Mouse (Mus musculus) yolk sac, embryonic 10.5 days (tissue): ENCODE measurements around the gene Napa.
A peak's percentile ranks its signal among the peaks of the same experiment; 100 is the strongest.

ENCODE experiments used
- DNase-seq: peaks from one replicate; pipeline ENCODE4 v3.0.0-alpha.2; 2017; ENCODE audit warnings: low spot score

The Napa gene

DNA sequence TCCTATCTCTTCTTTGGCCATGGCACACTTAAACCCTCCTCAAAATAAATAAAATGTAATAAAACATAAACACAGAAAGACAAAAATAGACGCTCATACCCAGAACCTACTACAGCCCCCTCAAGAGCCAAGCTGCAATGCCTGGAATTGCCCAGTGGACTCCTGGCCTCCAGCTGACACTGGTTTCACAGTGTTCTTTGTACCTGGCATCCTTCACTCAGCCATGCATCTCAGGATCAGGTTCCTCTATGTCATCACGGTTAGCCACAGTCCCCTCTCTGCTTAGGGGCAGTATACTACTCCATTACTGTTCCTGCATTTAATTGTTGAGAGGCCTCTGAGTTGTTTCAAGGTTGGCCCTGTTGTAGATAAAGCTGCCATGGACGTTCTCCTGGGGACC, 34.7 kb downstream of the Napa start:
- no peak for DNase-seq

DNA sequence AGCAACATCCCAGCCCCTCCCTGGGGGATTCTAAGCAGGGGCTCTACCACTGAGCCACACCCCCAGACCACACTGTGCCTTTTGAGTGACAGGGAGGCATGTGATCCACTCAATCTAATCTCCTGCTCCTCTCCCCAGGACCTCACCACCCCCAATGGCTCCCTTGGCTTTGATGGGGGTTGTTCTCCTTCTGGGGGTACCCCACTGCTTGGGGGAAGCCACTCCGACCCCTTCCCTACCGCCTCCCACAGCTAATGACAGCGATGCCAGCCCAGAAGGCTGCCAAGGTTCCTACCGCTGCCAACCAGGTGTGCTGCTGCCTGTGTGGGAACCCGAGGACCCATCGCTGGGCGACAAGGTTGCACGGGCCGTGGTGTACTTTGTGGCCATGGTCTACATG, 35.4 kb downstream of the Napa start:
- no peak for DNase-seq

DNA sequence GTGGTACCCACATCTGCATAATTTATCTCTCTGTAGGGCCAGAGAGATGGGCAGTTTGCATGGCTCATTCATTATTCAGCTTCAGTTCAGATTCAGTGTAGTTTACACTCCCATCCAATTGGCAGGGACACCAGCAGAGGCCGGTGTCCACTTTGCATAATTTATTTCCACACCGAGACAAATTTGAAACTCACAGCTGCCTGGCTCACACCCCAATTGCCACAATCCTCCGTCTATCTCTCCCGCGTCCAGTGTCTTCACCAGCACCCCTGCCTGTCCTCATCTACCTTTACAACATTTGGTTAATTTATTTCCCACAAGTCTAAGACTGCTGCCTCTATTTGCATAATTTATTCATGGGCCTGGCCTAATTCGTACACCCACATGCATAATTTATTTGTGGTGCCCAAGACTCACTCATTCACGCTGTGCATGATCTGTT, 36.7 kb downstream of the Napa start:
- DNase-seq, result no peak

DNA sequence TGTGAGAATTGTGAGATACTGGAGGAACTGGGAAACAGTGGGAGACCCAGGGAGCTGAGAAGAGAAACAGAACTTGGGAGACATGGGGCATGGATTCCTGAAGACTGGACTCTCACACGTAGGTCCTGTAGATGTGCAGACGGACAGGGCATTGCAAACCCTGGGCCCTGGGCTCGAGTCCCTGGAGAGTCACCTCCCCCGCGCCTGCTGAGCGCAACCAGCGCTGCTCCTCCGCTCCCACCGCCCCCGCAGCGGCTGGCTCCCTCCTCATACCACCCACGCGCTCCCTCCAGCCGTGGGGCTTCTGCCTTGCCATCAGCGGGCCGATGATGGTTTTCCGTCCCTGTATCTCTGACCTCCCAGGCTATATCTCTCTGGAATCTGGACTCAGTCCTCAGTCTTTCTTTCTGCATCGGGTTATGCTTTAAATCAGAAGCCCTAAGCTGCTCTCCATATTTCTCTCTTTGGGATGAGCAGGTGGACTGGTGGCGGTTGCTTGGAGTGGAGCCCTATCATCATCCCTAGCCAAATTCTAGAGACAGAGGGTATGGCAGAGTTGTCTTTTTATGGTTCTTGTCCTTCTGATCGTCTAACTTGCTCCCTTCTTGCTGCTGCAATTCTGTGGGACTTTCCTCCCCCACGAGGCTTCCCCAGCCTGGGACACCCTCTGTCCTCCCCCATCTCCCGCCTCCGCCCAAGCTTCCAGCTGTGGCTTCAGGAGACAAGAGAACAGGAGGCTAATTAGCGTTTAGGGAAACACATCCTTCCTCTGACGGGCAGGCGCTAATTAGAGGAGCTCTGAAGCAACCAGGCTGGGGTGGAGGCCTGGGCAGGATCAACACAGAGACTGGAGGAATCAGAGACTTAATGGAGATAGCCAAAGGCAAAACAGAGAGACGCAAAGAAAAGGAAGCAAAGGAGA, 48.5 kb downstream of the Napa start:
- no peak for DNase-seq

DNA sequence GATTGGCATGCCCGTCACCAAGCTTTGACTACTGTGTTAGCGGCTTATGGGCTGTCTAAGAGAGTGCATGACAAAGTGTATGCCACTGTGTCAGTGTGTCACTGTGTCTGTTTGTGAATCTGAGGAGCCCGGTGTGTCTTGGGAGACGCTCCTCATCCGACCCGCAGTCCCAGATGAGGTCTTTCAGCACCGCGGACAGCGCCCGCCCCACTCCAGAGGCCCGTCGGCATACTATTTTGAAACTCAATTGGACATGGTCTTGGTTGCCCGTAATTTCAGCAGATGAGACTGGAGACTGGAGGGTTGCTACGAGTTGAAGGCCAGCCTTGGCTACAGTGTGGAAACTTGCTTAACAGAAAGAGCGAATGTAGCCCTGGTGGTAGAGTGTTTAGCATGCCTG, 49.4 kb downstream of the Napa start:
- DNase-seq, result peak; percentile 36

DNA sequence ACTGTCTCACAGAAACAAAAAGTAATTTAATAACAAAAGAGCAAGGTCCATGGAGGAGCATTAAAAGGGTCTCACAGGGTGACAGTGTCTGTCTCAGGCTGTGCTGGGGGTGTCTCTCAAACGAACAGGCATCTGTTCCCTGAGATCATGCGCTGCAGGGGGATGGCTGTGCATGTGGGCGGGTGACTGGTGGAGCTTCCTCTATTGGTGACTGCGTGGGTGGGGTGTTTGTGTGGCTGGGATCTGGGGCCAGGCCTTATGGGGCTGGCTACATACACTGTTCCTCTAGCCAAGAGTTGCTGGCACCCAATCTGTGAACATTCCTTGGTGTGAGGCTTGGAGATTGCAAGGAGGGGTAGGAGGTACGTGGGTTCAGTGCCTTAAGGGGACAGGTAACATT, 51.0 kb downstream of the Napa start:
- DNase-seq, result no peak

DNA sequence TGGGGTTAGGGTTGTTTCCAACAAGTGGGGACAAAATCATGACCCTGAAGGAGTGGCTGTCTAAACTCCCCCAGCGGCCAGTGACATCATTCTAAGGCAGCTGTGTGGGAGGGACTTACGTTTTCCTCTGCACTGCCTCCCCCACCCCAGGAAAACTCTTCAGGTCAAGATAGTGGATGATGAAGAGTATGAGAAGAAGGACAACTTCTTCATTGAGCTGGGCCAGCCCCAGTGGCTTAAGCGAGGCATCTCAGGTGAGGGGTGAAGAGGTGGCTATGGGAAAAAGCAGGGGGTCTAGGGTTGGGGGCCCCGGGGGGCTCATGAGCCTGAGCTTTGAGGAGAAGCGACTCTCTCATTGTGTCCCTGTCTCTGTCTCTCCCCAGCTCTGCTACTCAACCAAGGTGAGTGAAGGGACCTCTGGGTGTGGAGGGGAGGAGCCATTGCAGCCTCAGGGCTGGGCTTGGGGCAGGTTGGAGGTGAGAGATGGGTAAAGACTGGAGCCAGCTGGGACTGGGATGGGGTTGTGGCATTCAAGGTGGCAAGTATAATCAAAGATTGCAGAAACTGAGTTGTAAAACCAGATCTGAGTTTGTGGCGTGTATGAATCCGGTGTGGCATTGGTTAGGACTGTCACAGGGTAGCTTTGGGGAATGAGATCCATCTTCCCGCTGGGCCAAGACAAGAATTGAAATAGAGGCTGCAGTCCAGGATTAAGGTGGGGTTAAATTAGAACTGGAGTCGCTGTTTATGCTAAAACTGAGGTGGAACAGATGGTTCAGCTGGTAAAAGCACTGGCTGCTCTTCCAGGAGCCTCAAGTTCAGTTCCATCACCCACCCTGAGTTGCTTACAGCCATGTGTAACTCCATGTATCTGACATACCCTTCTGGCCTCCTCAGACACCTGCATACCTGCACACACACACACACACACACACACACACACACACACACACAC, 52.2 kb downstream of the Napa start:
- DNase-seq, result no peak

DNA sequence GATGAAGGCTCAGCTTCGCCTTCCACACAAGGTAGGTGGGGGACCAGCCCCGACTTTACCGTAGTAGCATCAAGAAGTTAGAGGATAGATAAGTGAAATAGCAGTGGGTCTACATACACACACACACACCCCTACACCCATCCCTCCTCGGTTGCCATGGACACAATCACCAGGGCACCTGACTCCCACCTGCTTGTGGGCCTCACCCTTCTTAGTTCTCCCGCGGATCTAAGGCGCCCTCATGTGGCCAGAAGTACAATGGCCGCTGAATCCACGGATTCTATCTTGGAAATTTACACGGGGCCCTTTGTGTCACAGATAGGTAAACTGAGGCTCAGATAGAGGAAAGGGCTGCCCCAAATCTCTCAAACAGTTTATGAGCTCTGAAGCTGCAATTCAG, 55.3 kb downstream of the Napa start:
- DNase-seq, result peak; percentile 10

DNA sequence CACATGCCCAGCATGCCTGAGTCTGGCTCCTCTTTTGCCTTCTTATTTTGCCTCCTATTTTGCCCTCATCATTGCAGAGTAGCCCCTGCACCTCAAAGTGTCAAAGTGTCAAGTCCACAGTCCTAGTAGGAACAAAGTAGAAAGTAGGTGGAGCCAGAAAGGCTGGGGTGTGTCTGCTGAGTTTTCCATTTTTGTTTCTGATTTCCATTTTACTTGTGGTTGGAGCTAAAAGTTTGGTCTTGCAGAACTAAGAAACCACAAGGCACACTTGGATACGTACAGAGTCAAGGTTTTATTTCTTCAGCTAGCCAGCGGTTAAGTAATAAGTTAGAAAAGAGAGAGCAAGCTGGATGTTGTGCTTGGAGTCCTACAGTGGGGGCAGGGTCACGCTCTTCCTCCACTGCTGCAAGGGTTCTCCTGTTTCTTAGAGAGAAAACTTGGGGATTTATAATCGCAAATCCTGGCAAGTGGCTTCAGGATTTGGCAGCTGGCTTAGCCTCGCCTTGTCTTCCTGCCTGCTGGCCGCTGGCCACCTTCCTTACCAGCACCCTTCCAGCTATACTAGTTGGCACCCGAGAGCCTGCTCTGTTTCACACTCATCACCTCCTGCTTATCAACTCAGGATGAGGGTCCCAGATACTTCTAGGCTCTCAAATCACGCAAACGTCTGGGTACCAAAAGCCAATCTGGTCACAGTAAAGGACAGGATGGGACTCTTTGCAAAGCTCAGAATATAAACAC, 57.0 kb downstream of the Napa start:
- no peak for DNase-seq

DNA sequence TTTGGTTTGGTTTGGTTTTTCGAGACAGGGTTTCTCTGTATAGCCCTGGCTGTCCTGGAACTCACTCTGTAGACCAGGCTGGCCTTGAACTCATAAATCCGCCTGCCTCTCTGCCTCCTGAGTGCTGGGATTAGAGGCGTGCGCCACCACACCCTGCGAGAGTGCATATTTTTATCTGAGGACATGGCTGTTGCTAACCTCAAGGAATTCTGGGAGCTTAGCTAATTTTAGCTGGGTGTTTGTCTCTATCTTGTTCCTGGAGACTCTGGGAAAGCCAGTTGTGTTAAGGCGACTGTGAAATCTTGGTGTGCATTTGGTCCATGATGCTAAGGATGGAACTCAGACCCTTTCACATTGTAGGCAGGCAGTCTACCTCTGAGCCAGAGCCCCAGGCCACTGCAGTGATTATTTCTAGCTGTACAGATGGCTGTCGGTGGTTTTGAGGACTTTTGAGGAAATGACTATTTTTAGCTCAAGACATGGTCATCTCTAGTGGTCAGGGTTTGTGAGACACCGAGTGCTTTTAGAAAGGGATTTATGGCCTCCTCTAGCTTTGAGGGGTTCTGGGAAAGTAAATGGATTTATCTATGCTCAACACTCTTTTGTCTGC, 58.0 kb downstream of the Napa start:
- DNase-seq, result no peak

DNA sequence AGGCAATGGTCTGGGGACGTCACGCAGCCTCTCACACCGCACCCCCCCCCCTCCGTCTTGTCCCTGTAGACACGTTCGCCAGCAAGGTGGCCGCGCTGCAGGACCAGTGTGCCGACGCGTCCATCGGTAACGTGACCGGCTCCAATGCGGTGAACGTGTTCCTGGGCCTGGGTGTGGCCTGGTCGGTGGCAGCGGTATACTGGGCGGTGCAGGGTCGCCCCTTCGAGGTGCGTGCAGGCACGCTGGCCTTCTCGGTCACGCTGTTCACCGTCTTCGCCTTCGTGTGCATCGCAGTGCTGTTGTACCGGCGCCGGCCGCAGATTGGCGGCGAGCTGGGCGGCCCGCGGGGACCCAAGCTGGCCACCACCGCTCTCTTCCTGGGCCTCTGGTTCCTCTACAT, 60.5 kb downstream of the Napa start:
- DNase-seq, result no peak

DNA sequence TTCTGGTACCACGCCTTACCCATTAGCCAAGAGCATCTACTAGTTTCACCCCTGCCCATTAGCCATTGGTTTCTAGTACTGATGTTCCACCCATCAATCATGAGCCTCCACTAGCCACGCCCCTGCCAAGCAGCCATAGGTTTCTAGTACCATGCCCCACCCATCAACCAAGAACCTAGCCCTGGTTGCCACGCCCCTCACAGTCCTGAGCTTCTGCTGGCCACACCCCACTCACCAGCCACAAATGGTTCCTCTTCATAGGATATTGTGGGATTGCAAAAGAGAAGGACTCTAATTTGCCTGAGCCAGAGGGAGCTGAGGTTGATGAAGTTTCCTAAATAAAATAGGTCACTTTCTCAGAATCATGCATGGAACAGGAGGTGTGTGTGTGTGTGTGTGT, 62.4 kb downstream of the Napa start:
- DNase-seq, result no peak

DNA sequence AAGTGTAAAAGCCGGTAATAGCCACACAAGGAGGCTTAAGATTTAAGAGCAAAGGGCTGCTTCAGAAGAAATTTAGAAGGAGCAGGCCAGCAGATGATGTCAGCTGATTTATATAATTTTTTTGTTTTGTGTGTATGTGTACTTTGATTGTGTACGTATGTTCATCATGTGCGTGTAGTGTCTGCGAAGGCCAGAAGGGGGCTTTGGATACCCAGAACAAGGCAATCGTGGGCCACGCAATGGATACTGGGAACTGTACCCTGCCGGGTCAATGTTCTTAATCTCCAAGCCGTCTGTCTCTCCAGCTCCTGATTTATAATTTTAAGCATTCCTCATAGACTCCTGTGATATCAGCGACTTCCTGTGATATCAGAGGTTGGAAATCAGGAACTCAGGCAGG, 63.0 kb downstream of the Napa start:
- DNase-seq, result no peak

DNA sequence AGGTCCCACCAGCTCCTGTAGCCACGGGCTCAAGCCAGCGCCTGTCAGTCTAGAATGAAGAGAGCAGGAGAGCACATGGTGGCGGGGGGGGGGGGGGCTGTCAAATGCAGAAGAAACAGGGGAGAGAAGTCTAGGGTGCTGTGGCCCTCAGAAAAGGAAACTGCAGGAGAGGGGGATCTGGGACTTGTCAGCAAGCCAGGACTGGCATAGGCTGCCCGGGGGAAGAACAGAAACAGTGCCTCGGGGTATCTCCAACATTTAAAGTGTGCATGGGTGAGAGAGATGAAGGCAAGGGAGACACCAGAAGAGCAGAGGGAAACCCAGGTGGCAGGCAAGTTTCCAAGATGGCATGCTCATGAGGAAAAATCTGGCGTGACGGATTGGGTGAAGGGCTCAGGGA, 63.8 kb downstream of the Napa start:
- no peak for DNase-seq
